Mouse (Mus musculus): ENCODE data around the gene Nfib.

- TF ChIP-seq CTCF (IDR thresholded peaks at IDR 0.05; ENCODE audit: borderline replicate concordance, insufficient read depth, low read depth, low read length): no peak
- TF ChIP-seq POLR2A (IDR thresholded peaks at IDR 0.05; ENCODE audit: borderline replicate concordance, insufficient read depth, low read length): no peak
Observed at GRCm38 (mm10) chr4:82468944-82469343, 236.6 kb downstream of the Nfib start.
